Mouse (Mus musculus) liver, embryonic 14.5 days (tissue): ENCODE data around the gene Srek1. TPM values are rescaled to one million over a fixed set of nuclear protein-coding genes. Genes with fewer than 3 reads are reported as not detected.
A peak's percentile ranks its signal among the peaks of the same experiment; 100 is the strongest.

Experiments used
- ATAC-seq: fragments of 200-750 bp; cut with Nextera tagmentation; 2 replicates; pipeline ENCODE4 v1.8.0; 2017; ENCODE audit warnings: moderate number of reproducible peaks, mild to moderate bottlenecking, moderate library complexity; ENCODE audit not compliant: insufficient read depth
- DNase-seq, 3 experiments: peaks; one replicate each; pipeline ENCODE4 v3.0.0-alpha.2; 2012 to 2013; ENCODE audit warnings: low read depth in 3 of 3, low spot score in 3 of 3
- H3K27ac ChIP-seq: fragments of 300-500 bp; sonication (generic); 2 replicates; pipeline ENCODE4 v1.5.1; 2014; ENCODE audit warnings: moderate library complexity, mild to moderate bottlenecking, control low read depth, inconsistent platforms
- H3K27me3 ChIP-seq: fragments of 300-500 bp; sonication (generic); 2 replicates; pipeline ENCODE4 v1.6.1; 2014; ENCODE audit warnings: mild to moderate bottlenecking, low read length, moderate library complexity; ENCODE audit not compliant: control insufficient read depth, insufficient read depth
- H3K36me3 ChIP-seq: fragments of 300-500 bp; sonication (generic); replicated peaks from 2 replicates; pipeline ENCODE4 v1.6.1; 2014; ENCODE audit warnings: low read depth; ENCODE audit not compliant: control insufficient read depth, insufficient read depth
- H3K4me1 ChIP-seq, 2 experiments: fragments of 200-500 bp in 1 of 2; fragments of 300-500 bp in 1 of 2; sonication (generic) in 1 of 2; replicated peaks; 2 replicates each; pipeline ENCODE4 v1.6.1; 2012 to 2014; ENCODE audit warnings: antibody characterized with exemption in 1 of 2, inconsistent platforms in 1 of 2, low read length in 1 of 2; ENCODE audit not compliant: control insufficient read depth in 2 of 2, insufficient read depth in 2 of 2
- H3K4me2 ChIP-seq: fragments of 300-500 bp; sonication (generic); 2 replicates; pipeline ENCODE4 v1.6.1; 2014; ENCODE audit warnings: low read depth, mild to moderate bottlenecking, control low read depth, moderate library complexity
- H3K4me3 ChIP-seq, 2 experiments: fragments of 200-500 bp in 1 of 2; fragments of 300-500 bp in 1 of 2; sonication (generic) in 1 of 2; 2 replicates each; pipeline ENCODE4 v1.5.1; 2012 to 2014; ENCODE audit warnings: low read depth in 2 of 2, low read length in 2 of 2, mild to moderate bottlenecking in 2 of 2, control low read depth in 1 of 2, inconsistent platforms in 1 of 2, moderate library complexity in 1 of 2; ENCODE audit not compliant: insufficient read depth in 1 of 2
- H3K9ac ChIP-seq: fragments of 300-500 bp; sonication (generic); replicated peaks from 2 replicates; pipeline ENCODE4 v1.6.1; 2014; ENCODE audit warnings: mild to moderate bottlenecking, control low read depth, moderate library complexity
- H3K9me3 ChIP-seq: fragments of 300-500 bp; sonication (generic); 2 replicates; pipeline ENCODE4 v1.6.1; 2016; ENCODE audit warnings: low read length, mixed read lengths; ENCODE audit not compliant: control insufficient read depth
- CTCF ChIP-seq: IDR thresholded peaks from 2 replicates; pipeline ENCODE4 v1.5.1; 2016; ENCODE audit warnings: antibody characterized with exemption, low read depth, control low read depth
- EP300 ChIP-seq: IDR thresholded peaks from 2 replicates; pipeline ENCODE4 v1.6.1; 2016; ENCODE audit warnings: antibody characterized with exemption, low read depth
- WGBS: fragments of 180-500 bp; shearing (Covaris S2); extraction: QIAGEN DNeasy Blood & Tissue Kit; methylation state at CpG from one replicate; pipeline ENCODE4 v1.1.7; 2014; ENCODE audit not compliant: insufficient replicate concordance; 5-methylcytosine and 5-hydroxymethylcytosine counted together
- polyA plus RNA-seq, 2 experiments: library from polyadenylated mRNA; depleted of rRNA in 1 of 2; stranded (reverse) in 1 of 2; unstranded in 1 of 2; fragments of >200 nt; fragmentation: Nextera tagmentation in 1 of 2; extraction: Ambion mirVana in 1 of 2; gene quantifications; 2 replicates each; pipeline versions ENCODE4 v1.2.1 to v1.2.3; 2012 to 2014

Srek1 gene
- polyA plus RNA-seq, 2 experiments = 14.4 to 16.3 TPM

DNA sequence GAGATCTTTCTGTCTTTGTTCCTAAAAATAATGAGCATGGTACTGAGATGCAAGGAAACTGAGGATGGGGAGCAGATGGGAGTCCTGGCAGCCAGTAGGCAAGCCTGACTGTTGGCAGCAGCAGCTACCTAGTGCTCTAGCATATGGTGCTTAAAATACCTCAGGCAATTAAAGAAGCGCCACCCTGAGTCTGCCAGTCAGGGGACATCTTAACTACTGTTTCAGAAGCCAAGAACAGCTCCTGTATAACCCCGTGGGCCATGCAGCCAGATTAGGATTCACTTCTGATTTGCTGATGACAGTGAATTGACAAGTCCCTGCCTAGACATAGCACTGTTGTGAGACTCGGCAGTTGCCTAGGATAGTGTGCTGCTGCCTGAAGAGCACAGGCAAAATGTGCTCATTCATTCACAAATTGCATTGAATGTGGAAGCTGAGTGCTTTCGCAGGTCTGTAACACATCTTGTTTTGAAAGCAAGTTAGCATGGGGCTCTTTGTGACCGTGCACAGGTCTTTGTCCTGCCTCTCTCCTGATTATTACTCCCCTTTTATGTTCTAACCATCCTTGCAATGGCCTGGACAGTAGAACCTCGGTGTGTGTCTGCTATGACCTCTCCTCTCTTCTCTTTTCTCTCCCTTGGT lies 31.9 kb upstream of the Srek1 start:
- ATAC-seq = no peak
- 55% methylated on average over 6 of the region's 6 CpGs for WGBS
- Histone ChIP-seq H3K9ac (no peak overlapping the region), H3K4me3 (no peak overlapping the region), H3K27me3 (no peaks in the 10 kb centered on the region), H3K4me1 (peaks cover 0 to 7% of the 10 kb centered on the region in 2 experiments; a peak in 2 of 4 replicates), H3K4me2 (no peak overlapping the region), H3K27ac (no peak overlapping the region), H3K9me3 (no peaks in the 10 kb centered on the region), H3K36me3 (no peaks in the 10 kb centered on the region)
- no peak for DNase-seq
- TF ChIP-seq EP300 = no peak
- no peak for TF ChIP-seq CTCF

DNA sequence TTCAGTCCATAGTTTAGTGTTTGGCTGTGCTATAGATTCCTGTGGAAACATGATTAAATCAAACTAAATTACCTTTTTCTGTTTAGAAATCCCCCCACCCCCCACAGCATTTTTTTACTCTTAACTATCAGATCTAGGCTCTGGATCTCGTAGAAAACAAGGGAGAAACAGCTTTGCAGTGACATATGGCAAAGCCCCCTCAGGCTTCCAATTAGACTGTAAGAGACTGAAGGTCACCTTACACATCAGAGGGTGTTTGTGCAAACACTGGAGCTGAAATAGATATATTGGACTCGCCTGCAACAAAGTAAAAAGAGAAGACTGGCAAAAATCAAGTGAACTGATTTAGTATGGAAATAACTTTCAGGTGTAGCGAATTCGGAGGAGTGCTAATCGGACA lies 29.3 kb upstream of the Srek1 start:
- Histone ChIP-seq H3K4me1 (peaks cover 0 to 7% of the 10 kb centered on the region in 2 experiments; a peak in 2 of 4 replicates), H3K36me3 (no peaks in the 10 kb centered on the region), H3K9me3 (no peaks in the 10 kb centered on the region), H3K4me2 (no peak overlapping the region), H3K4me3 (no peak overlapping the region), H3K27ac (no peak overlapping the region), H3K27me3 (no peaks in the 10 kb centered on the region), H3K9ac (no peak overlapping the region)
- no peak for ATAC-seq
- TF ChIP-seq EP300 = no peak
- no peak for TF ChIP-seq CTCF
- DNase-seq = no peak
- WGBS = 59% methylated on average over 5 of the region's 5 CpGs

DNA sequence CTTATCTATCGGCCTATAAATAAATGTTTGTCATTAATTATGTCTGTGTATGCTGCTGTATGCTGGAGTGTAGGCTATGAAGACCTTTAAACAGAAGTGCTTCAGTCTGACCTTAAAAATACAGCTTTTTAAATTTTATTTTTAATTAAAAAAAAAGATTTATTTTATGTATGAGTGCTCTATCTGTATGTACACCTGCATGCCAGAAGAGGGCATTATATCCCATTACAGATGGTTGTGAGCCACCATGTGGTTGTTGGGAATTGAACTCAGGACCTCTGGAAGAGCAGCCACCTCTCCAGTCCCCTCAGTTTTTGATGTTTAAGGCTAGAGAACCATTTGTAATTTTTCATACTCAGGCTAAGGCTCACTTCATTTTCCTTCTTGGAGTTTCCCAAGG lies 26.6 kb upstream of the Srek1 start:
- Histone ChIP-seq H3K9me3 (no peaks in the 10 kb centered on the region), H3K36me3 (no peaks in the 10 kb centered on the region), H3K27me3 (no peaks in the 10 kb centered on the region), H3K4me1 (no peaks in the 10 kb centered on the region), H3K9ac (no peak overlapping the region), H3K4me3 (no peak overlapping the region), H3K4me2 (no peak overlapping the region), H3K27ac (no peak overlapping the region)
- ATAC-seq = no peak
- DNase-seq = no peak
- peak; percentile 12; the same call in 1 of the 2 replicates for TF ChIP-seq CTCF
- no peak for TF ChIP-seq EP300
- WGBS = 85% methylated on average over 1 of the region's 1 CpGs

DNA sequence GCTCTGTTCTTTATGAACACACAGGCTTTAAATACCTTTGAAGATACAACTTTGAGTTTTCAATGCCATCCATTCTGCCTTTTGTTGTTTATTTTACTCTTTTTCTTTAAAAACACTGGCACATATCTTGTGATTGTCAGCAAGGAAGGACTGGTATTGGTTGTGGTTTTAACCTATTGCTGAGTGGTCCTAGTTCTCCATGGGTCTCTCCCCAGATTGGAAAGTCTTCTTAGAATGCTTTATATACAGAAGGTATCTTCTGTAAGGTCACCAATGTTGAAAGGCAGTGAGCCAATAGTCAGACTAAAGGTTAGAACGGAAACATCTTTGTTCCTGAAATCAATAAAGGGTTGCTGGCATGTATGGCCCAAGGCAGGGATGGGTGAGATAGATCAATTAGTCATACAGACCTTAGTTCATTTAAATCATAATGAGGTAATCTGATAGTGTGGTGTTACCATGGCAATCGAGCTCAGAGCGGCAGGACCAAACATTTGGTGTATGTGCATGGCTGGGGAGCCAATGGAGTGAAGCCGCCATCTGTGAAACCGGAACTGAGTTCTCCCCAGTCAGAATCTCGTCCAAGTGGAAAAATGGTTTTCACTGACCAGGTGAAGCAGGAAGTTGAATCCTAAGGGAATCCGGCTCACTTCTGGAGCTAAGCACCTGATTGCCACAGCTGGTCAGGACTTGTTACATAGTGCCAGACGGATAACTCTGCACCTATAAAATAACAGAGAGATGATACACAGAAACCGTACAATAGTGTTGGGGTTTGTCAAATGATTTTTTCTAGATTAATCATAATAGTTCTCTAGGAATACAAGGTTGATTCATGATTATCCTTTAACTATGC lies 20.5 kb upstream of the Srek1 start:
- Histone ChIP-seq H3K9ac (no peak overlapping the region), H3K36me3 (no peaks in the 10 kb centered on the region), H3K4me1 (no peaks in the 10 kb centered on the region), H3K27ac (no peak overlapping the region), H3K4me3 (no peak overlapping the region), H3K9me3 (no peaks in the 10 kb centered on the region), H3K4me2 (no peak overlapping the region), H3K27me3 (no peaks in the 10 kb centered on the region)
- ATAC-seq (no peak), DNase-seq (no peak)
- WGBS = 69% methylated on average over 9 of the region's 9 CpGs
- TF ChIP-seq CTCF (no peak), EP300 (no peak)

DNA sequence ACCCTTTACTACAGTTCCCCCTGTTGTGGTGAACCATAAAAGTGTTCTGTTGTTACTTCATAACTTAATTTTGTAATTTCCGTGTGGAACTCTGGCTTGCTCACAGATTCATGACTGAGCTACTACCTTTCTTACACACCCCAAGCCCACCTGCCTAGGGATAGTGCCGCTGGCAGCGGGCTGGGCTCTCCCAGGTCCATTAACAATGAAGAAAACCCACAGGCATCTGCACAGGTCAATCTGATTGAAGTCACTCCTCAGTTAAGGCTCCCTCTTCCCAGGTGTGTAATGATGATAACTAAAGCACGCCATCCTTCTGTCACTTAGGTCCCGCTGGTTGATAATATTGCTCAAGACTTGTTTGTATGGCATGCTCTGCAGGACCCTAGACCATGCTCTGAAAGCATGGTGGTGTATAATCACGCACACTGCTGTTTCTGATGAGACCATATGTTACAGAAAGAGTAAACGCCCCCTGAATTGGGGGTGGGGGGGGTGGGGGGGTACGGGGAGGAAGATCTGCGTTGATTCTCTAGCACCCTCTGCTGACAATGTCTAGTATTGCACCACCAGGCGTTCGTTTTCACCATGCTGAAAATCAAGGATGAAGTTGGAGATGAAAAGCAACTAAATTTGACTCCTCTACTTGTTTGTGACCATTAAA lies 5.6 kb upstream of the Srek1 start:
- ATAC-seq (no peak), DNase-seq (no peak)
- Histone ChIP-seq H3K9ac (no peak overlapping the region), H3K4me2 (0 out of 2 replicates have a peak overlapping the region, but pooled peaks have one; percentile 8), H3K27ac (no peak overlapping the region), H3K4me1 (no peaks in the 10 kb centered on the region), H3K36me3 (no peaks in the 10 kb centered on the region), H3K9me3 (no peaks in the 10 kb centered on the region), H3K27me3 (no peaks in the 10 kb centered on the region), H3K4me3 (no peak overlapping the region)
- TF ChIP-seq EP300 = no peak
- TF ChIP-seq CTCF = peak; percentile 51
- 25% methylated on average over 11 of the region's 11 CpGs for WGBS
